Comparison of ENCODE assay signal across 7 mouse cellular contexts in genomic region chr8:84104221-84104620, GRCm38 (mm10). TPM values are rescaled to one million over a fixed set of nuclear protein-coding genes. Genes with fewer than 3 reads are reported as not detected.
DNase-seq lines count a peak whose midpoint lies in the region.

No protein-coding gene starts in this region.

- peaks cover 36% of the 10 kb centered on the region for H3K4me1 ChIP-seq in erythroblast, embryonic 14.5 days (ENCODE audit: control insufficient read depth)

- no peaks in the 10 kb centered on the region for H3K27me3 ChIP-seq in erythroblast, embryonic 14.5 days (ENCODE audit: control insufficient read depth)

- peak; percentile 64 to 69 for DNase-seq in spleen, adult 18-20 months
- no peak for DNase-seq in spleen, adult 12 weeks (ENCODE audit: low spot score)
- DNase-seq in brain, embryonic 18.5 days (ENCODE audit: low read depth, low spot score) = peak; percentile 39
- peak; percentile 62 for DNase-seq in kidney, adult 9 months
- peak; percentile 77 for DNase-seq in lung, postnatal 10 days
- DNase-seq in right cerebral cortex, postnatal 14 days = peak; percentile 57

- H3K9me3 ChIP-seq in erythroblast, embryonic 14.5 days (ENCODE audit: control insufficient read depth, low read length) = peaks cover 2% of the 10 kb centered on the region; the same call in 1 of the 2 replicates

- H3K36me3 ChIP-seq in erythroblast, embryonic 14.5 days (ENCODE audit: control insufficient read depth) = peaks cover 33% of the 10 kb centered on the region

- H3K4me3 ChIP-seq in erythroblast, embryonic 14.5 days (replicated peaks) = peak overlapping the region; percentile 83

RNA-seq across cellular contexts. Expression of gene Dcaf15, which starts 0.3 kb away (rescaled TPM):
- polyA plus RNA-seq in erythroblast, embryonic 14.5 days (2012) = 4.7 and 4.9 TPM in 2 replicates

RNA-seq across cellular contexts. Expression of gene Podnl1, which starts 21.6 kb away (rescaled TPM):
- polyA plus RNA-seq in erythroblast, embryonic 14.5 days (2012) = not detected in 2 replicates

RNA-seq across cellular contexts. Expression of gene Rfx1, which starts 37.6 kb away (rescaled TPM):
- 3.9 and 4.7 TPM in 2 replicates for polyA plus RNA-seq in erythroblast, embryonic 14.5 days (2012)

RNA-seq across cellular contexts. Expression of gene Gm10643, which starts 39.3 kb away (rescaled TPM):
- polyA plus RNA-seq in erythroblast, embryonic 14.5 days (2012) = not detected in 2 replicates

RNA-seq across cellular contexts. Expression of gene Cc2d1a, which starts 43.5 kb away (rescaled TPM):
- polyA plus RNA-seq in erythroblast, embryonic 14.5 days (2012) = 1.0 and 1.4 TPM in 2 replicates
